Mouse (Mus musculus): ENCODE results near the gene Dpf3.

Dpf3 gene

DNA sequence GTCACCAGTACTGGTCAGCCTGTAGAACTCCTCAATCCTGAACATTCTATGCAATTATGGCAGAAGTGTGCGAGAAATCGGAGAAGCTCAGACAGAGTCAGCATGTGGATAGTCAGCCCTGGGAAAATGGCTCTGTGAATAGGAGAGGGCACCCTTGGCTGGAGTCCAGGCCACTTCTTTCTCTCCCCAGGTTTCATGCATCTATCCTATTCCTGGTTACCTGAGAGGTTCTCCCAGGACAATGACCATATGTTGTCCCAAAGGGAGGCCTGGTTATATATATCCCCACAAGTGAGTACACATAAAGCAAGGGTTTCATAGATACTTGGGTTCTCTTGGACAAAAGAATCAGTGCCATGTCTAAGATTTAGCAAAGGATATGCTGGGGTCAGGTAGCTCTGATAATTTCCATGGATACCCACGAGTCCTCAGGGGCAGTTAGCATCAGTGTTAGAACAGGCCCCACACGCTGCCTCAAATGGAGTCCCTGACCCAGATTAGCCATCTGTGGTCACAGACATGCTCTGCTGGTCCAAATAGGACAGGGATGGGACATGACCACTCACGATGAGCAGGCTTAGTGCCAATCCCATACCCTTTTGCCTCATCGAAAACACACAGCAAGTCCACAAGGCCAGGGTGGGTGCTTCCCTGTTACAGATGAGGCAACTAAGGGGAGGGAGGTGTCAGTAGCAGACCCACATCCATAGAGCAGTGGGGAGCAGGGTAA, 203.8 kb downstream of the Dpf3 start:
- no peak for DNase-seq

DNA sequence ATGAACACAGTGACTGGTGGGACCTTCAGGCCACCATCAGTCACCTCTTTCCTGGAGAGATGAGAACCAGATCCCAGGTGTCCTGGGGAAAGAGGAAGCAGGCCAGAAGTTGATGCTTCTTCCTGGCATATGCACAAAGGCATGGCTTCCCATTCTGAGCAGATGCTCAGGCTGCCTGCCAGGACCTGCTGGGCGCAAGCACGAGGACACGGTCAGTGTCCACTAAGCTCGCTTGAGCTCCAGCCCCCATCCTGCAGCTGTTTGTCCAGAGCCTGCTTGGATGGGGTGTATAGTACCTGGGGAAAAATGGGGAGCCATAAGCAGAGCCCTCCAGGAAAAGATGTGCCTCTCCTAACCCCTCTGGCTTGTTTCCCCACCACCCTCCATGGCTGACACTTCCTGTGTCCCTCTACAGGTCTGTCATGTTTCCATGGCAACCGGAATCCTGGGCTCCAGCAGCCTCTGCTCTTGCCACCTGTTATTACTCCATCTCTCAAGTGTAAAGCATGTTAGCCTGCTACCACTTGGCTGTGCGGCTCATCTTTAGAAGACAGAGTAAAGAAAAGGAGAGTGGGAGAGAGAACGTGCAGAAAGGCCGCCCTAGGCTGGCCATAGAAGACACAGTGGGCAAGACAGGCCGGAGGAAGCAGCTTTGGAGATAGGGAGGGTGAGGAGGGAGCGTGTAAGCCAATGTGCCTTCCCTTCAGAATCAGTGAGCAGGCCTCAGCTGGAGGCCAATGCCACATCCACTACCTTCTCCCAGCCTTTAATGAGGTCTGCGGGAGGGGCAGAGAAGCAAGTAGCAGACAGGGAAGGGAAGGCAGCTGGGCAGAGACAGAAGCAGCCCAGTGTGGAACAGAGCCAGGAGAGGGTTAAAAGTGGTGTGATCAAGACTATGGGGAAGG, 209.7 kb downstream of the Dpf3 start:
- peak; percentile 15 to 39 for DNase-seq

DNA sequence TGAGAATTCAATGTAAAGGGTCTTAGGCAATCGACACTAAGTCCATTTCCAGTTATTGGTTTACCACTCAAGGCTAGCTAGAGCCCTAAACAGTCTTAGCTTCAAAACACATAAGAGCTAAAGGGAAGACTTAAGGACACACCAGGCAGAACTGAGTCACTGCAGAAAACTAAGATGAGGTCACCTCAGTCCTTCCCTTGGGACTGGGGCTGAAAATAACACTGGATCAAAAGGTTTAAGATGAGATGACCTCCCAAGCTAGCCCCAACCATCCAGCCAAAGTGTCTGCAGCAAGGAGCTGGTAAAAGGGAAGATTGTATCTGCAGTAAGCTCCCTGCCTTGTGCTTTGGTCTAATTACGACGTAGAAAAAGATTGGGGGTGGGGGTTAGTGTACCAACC, 216.3 kb downstream of the Dpf3 start:
- DNase-seq = no peak

DNA sequence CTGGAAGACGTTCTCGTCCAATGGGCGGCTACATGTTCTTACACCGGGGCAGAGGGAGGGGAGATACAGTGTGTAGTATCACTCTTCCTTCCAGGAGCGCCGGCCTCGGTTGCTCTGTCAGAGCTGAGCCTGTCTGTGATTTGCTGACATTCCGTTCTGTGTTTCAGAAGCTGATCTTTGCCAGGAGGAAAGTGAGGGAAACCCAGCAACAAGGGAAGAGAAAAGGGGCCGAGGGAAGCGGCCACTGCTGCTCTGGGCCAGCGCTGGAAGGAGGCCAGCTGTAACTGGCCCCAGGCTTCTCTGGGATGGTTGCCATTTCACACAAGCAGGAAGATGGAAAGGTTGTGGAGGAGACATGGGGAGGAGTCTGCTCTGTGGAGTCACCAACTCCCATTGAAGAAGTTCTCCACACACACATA, 219.0 kb downstream of the Dpf3 start:
- DNase-seq = peak; percentile 74 to 81

DNA sequence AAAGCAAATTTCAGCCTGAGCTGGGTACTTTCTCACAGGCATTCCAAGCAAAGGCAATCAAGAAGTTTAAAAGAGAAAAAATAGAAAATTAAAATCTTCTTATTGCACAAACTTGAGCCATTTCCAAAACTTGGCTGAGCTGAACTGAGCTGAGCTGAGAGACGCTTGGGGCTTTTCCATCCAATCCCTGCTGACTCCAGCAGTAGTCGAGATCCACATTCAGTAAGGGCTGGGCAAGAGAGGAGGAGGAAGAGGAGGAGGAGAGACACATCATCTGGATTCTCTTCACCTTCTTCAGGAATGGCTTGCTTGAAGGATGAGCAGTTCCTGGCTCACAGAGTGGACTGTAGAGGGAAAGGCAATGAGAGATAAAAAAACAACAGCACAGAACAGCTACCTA, 227.0 kb downstream of the Dpf3 start:
- DNase-seq = no peak

DNA sequence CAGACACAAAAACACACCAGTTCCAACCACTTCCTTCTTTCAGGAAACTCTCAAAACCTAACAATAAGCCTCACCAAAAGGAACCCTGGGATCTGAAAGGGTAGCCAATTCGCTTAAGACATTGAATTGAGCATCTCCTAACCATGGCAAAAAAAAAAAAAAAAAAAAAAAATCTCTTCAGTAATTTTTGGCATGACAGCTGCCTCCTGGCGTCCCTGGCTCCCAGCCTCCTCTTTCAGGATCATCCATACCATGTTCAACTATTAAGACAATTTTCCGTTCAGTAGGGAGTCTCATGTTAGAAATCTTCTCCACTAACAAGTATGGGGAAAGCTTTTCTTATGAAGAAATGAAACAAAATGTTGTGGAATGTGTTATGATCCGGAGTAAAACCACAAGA, 233.1 kb downstream of the Dpf3 start:
- DNase-seq = no peak

DNA sequence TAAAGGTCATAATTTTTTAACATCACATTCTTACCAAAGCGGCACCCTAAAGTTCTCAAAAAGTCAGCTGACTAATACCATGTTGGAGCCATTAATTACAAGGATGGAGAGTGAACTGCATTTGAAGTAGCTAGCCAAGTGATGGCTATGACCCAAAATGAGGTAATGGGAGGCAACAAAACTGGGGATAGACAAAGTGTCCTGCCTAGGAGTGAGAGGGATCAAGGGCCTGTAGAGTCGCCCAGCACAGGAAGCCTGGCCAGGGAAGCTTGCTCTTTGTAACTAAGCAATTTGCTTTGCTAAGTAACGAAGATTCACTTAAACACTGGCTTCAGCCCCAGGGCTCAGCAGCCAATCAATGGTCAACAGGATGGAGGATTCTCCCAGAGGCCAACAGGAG, 238.4 kb downstream of the Dpf3 start:
- DNase-seq = no peak

DNA sequence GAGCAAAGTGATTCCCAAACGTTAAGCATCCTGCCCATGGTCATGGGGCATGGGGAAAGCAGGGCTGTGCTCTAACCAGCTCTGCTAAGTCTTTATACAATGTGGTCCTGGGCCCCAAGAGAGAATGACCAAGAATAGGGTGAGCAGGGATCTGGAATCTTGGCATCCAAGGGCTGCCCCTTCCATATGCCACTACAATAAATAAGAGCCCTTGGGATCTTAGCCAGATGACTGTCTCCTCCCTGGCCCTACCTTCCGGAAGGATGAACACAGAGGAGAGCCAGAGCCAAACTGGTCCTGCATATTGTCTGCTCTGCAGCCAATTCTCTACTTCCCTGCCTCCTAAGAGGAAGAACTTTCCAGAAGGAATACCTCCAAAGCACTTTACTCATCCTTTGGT, 238.9 kb downstream of the Dpf3 start:
- DNase-seq = no peak

DNA sequence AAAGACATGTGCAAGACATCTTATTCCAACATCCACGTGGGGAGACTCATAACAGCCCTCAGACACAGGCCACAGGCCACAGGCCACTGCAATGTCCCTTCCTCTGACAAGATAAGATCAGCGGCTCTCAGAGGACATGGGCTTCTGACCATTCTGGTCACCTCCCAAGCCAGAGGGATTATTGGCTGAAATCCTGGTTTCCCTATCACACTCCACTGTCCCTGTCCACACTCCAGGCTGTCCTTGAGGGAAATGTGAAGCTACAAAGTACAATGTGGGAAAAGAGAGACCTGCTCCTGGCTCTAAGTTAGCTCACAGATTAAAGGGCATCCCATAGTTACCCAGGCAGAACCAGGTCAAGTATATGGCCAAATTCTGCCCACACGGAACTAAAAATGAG, 239.8 kb downstream of the Dpf3 start:
- DNase-seq = no peak

DNA sequence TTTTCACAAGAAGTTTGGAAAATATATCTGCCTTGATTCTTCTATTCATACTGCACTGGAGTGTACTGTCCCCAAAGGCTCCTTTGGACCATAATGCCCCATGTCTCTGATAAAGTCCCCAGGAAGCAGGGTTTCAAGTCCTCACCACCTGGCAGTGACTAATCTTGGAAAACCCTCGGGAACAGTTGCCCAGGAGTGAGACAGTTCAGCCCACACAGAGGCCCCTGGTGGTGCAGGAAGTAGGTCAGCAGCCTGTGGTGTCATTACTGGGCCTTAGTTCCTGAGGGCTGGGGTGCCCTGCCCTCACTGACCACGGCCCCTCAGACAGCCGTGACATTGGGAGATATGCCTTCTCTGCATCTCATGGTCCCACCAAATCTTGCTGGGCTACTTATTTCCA, 246.5 kb downstream of the Dpf3 start:
- no peak for DNase-seq

DNA sequence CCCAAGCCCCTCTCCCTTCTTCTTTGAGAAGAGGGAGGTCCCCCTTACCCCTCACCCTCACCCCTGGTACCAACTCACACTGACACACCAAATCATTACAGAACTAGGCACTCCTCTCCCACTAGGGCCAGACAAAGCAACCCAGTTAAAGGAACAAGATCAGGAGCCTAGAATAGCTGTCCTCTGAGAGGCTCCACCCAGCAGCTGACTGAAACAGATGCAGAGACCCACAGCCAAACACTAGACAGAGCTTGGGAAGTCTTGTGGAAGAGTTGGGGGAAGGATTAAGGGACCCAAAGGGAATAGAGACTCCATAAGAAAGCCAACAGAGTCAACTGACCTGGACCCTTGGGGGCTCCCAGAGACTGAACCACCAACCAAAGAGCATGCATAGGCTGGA, 246.9 kb downstream of the Dpf3 start:
- DNase-seq = no peak

DNA sequence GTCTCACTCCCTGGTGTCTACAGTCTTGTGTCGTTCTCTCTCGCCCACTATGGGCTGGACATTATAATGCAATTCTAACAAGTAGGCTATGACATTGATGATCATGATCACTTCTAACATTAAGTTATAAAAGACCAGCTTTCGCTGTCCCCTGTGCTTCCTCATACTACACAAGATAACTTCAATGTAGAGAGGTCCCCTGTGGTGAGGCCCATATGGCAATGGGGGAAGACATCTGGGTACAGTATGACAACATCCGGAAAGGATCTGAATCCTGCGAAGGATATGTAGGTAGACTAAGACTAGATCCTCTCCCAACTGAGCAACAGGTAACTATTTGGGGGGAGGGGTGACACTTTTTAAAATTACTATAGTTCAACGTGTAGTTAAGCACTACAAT, 251.7 kb downstream of the Dpf3 start:
- no peak for DNase-seq

DNA sequence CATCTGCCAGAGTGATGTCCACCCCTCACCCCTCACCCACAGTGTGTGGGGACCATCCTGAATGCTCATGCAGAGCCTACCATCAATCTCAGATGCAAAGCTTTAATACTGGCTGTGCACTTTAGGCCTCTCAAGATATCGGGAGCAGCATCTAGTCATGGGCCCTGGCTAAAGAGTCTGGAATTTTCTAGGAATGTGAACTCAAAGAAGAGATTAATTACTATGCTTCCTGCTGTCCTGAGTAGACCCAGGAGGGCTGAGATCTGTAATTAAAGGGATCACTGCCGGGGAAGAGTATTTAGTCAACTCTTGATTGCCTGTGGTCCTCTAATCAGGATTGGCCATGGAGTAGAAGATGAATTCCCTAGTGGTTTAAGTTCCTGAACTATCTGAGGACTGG, 252.5 kb downstream of the Dpf3 start:
- peak in 1 of 2 experiments; percentile 23 for DNase-seq

DNA sequence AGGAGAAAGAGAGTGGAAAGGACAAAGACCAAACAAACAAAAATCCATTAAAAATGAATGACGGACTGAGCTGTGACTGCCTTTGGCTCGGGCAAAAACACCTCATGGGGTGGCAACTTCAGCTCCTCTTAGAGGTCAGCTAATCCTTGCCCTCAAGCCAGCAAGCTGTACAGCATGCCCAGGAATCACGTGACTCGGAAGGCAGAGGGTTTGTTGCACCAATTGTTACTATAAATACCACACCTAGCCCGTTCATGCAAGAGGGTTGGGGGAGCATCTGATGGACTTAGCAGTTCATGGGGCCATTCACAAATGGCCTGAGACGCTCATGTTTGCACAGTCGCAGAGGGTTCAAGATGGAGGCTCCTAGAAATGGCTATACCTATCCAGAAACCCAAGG, 253.9 kb downstream of the Dpf3 start:
- DNase-seq = peak in 1 of 2 experiments; percentile 11

DNA sequence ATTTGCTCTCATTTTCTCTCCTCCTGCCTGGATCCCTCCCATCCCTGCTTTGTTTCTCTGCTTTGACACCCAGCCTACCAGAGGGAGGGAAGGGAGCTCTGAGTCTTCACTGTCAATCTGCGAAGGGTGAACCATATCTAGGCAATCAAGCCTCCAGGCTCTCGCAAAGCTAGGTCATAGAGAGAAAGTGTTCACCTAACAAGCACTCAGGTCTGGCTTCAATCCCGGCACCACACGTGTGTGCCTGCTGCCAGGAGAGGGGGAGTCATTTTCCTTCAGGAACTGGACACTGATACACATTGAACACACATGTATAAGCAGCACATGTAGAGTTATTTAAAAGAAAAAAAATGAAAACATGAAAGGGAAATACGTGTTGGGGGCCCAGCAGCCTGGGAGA, 254.6 kb downstream of the Dpf3 start:
- no peak for DNase-seq

DNA sequence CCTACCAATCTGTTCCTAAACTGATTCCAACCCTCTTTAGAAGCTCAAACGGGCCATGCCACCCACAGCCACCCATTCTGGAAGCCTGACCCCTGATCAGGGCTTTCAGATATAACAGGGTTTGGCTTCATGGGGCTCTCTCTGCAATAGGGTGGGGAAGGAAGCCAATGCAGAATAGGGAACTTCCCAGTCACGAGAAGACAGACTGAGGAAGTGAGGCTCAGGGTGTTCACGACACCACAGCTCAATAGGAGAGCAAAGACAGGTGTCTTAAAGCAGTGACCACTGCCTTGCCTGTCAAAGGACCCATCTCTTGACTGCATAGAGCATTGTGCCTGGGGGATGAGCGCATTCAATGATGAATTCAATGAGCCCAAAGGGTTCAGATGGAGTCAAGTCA, 256.3 kb downstream of the Dpf3 start:
- no peak for DNase-seq

DNA sequence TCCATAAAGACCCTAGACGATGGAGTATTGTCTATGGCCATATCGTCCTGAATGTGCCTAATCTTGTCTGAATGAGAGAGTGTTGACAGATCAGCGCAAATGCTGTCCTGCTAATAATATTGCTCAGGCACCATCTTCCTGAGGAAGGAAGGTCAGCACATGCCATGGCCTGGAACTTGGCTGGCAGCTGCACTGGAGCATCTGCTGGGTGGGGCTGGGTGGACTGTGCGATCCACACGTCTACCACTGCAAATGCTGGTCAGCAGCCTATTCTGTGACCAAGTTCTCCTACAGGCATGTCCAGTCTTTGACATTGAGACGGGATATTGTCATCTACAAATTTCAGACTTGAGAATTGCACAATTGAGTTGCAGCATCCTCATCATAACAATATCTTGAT, 257.8 kb downstream of the Dpf3 start:
- no peak for DNase-seq

DNA sequence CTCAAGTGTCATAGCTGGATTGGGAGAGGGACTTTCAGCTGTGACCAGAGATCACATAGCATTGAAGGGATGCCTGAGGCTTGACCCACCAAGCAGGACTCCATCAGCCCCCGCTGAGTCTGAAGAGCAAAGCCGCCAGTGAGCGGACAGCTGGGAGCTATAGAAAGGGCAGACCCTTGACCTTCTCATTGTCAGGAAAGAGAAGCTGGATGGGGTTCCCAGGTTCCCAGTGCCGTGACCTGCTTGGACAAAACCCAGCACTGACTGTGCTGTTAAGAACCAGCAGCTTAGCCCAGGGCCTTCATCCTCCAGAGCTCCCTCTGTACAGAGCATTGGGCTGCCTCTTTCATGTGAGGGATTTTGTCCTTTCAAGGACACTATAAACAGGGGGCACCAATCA, 260.5 kb downstream of the Dpf3 start:
- DNase-seq = peak; percentile 26 to 42

DNA sequence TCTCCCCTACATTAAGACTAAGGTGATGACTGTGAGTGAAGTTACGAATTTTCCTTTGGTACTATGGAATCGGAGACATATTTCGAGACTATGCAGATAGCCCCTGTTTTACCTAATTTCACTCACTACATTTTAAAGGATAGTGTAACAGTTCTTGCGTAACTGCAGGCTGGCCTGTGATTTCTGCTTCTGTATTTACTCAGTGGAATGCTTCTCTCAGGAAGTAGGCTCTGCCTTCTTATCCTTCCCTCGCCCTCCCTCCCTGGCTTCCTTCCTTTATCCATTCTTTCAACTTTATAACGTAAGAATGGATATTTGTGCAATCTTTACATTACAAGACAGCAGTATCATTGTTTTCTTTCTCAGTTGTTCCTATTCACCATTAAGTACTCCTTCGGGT, 266.6 kb downstream of the Dpf3 start:
- DNase-seq = no peak

DNA sequence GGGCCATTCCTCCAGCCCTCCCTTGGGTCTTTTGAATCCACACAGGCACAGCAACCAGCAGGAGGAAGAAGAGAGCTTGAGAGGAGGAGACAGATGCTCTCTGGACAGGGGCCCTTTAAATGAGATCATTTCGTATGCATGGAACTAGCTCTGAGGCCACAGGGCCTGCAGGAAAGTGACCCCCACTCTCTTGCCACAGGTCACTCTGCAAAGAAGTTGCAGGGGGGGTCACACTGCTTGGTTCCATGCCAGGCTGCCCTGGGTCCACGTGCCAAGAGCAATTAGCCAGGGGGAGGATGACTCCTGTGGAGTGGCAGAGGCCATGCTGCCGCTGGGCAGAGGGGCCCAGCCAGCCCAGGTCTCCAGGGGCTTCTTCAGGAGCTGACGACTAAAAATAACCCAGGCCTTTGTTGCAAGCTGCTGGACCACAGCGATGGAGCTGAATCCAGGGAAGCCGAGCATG, 273.6 kb downstream of the Dpf3 start:
- DNase-seq = peak; percentile 39 to 46

DNA sequence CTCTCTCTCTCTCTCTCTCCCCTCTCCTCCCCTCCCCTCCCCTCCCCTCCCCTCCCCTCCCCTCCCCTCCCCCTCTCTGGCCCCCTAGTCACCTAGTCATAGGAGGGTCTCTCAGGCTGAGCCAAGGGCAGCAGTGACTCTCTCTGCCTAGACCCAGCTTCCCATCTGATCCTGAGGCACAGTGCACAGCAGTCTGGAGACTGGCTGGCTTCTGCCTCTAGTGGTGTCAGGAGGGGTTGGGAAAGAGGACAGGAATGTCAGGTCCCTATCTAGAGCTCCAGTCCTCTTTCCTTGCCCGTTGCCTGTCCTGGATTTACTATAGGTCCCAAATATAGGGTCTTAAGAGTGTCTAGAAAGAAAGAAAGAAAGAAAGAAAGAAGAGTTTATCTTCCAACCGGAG, 275.5 kb downstream of the Dpf3 start:
- DNase-seq = no peak

DNA sequence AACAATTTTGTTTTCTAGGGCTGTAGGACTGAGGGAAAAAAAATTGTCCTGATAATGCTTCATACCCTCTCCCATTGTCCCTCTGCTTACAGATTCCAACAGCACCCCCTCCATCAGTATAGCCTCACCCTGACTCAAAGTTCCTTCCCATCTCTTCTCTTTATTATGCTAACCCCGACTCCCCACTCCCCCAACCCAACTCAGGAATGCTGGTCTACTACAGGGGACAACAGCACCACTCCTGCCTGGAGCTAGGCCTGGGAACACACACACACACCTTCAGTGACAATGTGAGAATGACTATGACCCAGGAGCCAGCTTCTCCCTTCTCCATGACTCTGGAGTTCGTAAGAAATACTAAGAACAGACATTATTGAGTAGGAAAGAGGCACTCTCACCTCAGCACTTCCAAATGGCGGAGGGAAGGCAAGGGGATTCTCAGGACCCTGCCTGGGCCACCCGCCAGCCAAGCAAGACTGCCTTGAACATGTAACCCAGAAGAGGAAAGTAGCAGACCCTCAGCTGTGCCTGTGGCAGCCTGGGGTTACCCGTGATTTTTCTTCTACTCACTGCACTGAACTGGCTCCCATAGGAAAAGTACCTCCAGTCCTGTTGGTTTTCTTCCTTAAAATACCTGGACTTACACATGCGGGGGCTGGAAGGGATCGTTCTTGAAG, 276.2 kb downstream of the Dpf3 start:
- no peak for DNase-seq

DNA sequence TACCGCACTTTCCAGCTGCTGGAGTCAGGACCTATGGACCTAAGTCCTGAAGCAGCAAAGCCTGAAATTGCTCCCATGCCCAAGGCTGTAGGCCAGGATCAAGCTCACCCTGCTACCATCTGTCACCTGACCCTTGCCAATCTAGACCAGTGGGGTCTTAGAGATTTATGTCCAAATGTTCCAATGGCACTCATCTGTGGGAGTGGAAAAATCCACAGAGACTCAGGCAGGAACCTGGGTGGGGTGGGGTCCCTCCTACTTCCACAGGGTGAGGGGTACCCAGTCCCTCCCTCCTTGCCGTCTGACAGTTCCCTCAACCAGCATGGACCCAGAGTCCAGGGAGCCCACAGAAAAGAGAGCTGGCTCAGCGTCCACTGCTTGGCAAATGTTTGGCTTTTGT, 276.8 kb downstream of the Dpf3 start:
- DNase-seq = no peak

DNA sequence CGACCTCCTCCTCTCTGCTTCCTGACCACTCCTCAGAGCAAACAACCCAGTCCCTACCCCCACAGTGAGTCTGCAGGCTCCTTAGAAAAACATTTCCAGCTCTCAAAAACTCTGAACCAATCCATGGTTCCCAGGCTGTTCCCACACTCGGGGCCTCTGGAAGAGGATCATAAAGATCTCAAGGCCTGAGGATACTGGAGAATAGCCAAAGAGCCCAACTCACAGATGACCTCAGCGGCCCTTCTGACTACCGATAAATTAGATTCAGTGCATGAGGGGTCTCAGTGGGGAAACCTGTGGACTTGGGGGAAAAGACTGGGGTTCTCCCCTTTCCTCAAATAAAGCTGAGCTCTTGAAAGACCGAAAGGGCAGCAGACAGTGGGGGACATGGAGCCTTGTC, 277.2 kb downstream of the Dpf3 start:
- DNase-seq = peak; percentile 17 to 31

Measured in kidney, postnatal 4 days (tissue).